Mouse (Mus musculus) adrenal gland, postnatal 36 days (tissue): ENCODE results near the gene Ttyh3. TPM values are rescaled to one million over a fixed set of nuclear protein-coding genes. Genes with fewer than 3 reads are reported as not detected.
"Not testable (repeated sequence)": the region's sequence is repeated elsewhere in the genome, so short reads cannot be mapped to it uniquely, and the experiment has no call there.

Experiments
- DNase-seq, 2 experiments: peaks; one replicate each; pipeline ENCODE4 v3.0.0; 2021; ENCODE audit warnings: mixed read lengths in 1 of 2
- long read RNA-seq, 2 experiments: library from polyadenylated mRNA; stranded (forward); transcript quantifications; one replicate each; pipeline ENCODE4 v2.0.0; 2021; ENCODE audit warnings: borderline sequencing depth in 2 of 2
- total RNA-seq, 2 experiments: library from RNA; stranded (reverse); gene quantifications; 2 replicates each; pipeline ENCODE4 v1.2.3; 2021

The Ttyh3 gene
- 100 to 1,000 TPM in 1 of 2 experiments, 10 to 100 TPM in 1; 42.4 to 108 TPM for total RNA-seq
- long read RNA-seq, experiment 1, partial matches to known transcripts: 0 of 20 reads
- long read RNA-seq, experiment 1, other reads (novel, unspliced or antisense): 20 of 20 reads
- long read RNA-seq, experiment 2, full-length matches to known transcripts: 2 of 9 reads
- long read RNA-seq, experiment 2, partial matches to known transcripts: 0 of 9 reads
- long read RNA-seq, experiment 2, other reads (novel, unspliced or antisense): 7 of 9 reads

DNA sequence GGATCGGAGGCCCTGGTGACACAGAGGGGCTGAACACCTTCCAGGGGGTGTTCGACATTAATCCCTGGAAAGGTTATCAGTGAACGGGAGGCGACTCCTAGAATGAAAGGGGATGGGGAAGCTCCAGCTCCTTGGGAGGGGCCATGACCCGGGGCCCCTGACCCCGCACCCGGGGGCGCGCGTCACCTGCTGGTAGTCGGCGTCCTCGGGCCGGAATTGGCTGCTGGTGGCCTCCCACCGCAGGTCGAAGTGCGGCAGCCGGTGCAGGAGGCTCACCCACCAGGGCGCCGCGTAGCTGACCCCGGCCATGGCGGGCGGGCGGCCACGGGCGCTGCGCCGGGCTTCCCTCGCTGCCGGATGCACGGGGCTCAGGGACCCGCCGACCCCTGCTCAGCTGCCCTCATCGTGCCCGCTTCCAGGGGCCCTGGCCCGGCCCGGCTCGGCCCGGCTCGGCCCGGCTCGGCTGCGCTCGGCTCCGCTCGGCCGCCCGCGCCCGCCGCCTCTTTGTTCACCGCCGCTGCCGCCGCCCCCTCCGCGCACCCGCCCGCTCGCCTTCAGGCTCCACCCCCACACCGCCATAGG lies at the start of gene Ttyh3:
Gene Ttyh3 (minus strand): TSS at position 513 of the 582 bp plus-strand sequence.
- peak in 1 of 2 experiments; percentile 51 for DNase-seq

GRCm38 (mm10) chr5:140695987-140696386 lies 47.2 kb upstream of the Ttyh3 start:
- no peak for DNase-seq

DNA sequence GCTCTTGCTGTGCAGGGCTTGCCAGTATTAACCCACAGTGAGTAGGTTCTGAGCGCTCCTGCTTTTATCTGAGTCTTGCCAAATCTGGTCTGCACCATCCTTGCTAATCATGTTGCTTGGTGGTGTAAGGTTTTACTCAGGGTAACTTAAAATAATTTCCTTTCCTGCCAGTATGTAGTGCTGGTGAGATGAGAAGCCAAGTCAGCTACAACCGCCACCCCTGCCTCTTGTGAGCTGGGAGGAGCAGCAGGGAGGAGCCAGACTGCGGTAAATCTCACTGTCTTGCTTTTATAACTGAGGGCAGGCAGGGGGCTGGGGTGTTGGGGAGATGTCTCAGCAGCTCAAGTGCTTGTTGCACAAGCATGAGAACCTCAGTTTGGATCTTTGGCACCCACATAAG lies 39.6 kb upstream of the Ttyh3 start:
- DNase-seq: no peak

DNA sequence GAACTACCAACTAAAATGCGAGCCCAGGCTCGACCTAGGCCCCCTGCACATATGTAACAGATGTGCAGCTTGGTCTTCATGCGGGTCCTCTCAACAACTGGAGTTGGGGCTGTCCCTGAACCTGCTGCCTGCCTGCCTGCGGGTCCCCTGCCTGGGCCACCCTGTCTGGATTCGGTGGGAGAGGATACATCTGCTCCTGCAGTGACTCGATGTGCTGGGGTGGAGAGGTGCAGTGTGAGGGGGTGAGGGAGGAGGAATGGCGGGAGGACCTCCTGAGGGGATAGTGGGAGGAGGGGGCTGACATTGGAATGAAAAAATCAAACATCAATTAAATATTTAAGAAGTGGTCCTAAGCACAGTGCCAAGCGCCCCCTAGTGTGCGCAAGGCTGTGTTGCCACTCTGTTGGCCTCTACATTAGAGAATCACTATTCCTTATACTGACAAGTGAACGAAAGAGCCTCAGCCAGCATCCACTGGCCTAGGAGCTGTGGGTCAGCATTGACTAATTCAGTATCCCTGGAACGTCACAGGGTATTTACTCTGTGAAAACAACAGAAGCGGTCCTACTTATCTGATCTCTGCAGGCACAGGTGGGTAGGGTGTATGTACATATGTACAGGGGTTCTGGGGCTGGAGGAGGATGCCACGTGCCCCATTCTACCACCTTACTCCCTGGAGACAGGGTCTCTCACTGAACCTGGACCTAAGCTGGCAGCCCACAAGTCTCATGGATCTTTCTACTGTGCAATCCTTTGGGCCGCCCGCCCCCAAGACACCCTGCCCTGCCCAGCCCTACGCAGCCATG lies 35.7 kb upstream of the Ttyh3 start:
- DNase-seq: peak; percentile 37 to 58

DNA sequence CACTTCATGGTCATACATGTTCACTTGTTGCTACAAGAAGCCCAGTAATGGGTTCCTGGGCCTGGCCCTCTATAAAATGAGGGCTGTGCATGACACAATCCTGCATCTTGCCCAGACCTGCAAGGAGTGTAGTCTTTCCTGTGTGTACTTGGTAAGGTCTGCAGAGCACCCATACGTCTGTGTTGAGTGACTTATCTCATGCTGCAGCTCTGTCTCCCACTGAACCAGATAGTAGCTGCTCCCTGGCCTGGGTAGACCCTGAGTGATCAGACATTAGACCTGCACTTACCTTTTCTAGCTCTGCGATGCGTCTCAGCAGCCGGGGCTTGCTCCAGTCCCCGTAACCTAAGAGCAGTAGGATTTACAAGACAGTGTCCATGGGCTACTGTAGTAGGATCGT lies 33.3 kb upstream of the Ttyh3 start:
- DNase-seq: no peak

- no peak for DNase-seq
These were observed 32.1 kb upstream of the Ttyh3 start for GRCm38 (mm10) chr5:140680950-140681349.

DNA sequence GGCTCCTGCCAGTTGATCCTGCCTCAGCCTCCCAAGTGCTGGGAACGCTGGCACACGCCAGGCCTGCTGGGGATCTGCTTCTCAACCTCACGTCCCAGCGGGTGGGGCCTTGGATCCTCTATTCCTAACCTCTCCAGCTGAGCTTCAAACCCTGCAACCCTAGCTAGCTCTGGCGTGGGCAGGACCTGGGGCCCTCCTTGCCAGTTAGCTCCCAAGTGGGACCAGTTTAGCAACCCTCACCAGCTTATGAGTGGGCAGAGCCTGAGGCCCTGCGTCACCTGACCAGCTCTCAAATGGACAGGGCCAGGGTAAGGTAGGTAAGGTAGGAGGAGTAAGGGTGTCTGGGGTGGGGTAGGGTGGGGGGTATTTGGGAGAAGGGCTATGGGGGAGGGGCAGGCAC lies 31.2 kb upstream of the Ttyh3 start:
- no peak for DNase-seq

DNA sequence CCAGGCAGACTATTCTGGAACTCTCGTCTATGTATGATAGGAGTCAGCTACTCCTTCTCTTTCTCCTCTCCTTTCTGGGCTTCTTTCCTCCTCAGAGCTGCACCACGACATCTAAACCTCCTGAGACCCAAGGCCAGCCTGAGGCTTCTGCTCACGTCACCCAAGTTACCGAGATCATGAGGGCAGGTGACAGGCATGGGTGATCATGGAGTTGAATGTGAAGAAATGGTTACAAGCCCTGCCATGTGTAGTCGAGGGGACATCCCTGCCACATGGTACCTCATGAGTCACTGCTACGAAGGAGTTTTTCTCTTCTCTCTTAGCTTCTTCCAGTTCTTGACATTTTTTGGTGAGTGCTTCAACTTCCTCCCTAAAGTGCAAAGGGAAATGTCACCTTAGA lies 28.3 kb upstream of the Ttyh3 start:
- DNase-seq: no peak

DNA sequence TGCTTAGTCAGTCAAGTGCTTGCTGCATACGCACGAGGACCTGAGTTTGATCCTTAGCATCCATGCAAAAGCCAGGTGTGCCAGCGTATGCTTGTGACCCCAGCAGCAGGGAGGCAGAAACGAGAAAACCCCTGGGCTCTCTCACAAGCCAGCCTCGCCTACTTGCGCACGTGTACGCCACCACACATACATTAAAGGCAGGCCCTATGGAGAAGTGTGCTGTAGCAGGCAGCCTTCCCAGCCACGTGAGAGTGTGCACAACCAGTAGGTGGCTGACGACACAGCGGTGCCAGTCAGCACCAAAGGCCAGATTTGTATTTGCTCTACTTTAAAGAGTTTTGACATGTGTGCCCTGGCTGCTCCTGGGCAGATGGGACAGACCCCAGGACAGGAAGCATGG lies 26.8 kb upstream of the Ttyh3 start:
- no peak for DNase-seq

- no peak for DNase-seq
These were observed 26.2 kb upstream of the Ttyh3 start for GRCm38 (mm10) chr5:140675079-140675478.

DNA sequence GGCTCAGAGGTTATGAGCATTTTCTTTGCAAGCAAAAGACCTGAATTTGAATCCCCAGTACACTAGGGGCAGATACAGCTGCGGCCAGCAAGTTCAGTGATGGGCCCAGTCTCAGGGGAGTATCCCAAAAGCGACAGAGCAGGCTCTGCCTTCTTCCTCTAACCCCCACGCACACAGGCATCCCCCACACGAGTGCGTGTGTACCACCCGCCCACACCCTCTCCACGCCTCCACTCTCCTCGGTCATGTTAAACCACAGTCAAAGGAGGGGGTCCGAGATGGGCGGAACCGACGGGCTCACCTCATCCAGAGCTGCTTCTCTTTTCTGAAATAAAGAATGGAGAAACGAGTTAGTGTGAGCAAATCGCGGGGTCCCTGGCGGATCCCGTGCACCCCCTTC lies 25.2 kb upstream of the Ttyh3 start:
- DNase-seq: no peak

DNA sequence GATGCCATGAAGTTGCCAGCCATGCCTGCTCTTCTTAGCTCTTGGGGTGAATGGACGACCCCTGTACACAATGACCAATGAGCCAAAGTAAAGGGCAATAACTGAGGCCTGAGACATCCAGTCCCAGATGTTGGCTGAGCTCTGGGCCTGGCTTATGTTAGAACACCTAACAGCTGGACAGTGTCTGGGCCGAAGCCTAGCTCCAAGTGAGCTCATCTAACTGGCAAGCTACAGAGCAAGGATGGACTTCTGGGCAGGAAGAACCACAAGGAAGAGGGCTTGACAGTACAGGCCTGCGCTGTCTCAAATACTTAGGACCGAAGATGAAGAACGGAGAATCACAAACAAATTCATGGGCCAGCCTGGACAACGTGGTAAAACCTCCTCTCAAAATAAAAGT lies 23.8 kb upstream of the Ttyh3 start:
- DNase-seq: not testable (repeated sequence)

- DNase-seq: no peak
These were observed 23.3 kb upstream of the Ttyh3 start for GRCm38 (mm10) chr5:140672115-140672514.

DNA sequence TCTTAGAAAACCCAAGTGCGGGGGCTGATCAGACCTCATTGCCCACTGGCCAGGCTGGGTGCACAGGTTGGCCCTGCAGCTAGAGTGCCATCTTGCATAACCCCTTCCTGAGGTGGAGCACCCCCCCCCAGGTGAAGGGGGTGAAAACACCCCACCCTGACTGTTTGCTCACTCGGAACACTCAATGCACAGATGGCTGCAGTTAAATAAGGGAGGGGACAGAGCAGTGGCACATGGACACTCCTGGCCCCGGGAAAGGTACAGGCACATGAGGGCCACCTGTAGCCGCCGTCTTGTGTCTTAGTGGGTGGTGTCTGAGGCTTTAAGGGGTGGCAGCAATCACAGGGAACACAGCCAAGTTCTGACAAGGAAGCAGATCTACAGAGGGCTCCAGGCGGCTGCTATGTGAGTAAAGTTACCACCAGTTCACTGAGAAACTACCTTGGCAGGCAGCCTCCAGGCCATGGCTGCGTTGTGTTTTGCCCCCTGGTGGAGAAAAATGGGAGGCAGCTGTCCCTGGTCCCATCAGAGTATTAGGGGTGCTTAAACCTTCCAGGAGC lies 14.9 kb upstream of the Ttyh3 start:
- DNase-seq: peak; percentile 76 to 85

DNA sequence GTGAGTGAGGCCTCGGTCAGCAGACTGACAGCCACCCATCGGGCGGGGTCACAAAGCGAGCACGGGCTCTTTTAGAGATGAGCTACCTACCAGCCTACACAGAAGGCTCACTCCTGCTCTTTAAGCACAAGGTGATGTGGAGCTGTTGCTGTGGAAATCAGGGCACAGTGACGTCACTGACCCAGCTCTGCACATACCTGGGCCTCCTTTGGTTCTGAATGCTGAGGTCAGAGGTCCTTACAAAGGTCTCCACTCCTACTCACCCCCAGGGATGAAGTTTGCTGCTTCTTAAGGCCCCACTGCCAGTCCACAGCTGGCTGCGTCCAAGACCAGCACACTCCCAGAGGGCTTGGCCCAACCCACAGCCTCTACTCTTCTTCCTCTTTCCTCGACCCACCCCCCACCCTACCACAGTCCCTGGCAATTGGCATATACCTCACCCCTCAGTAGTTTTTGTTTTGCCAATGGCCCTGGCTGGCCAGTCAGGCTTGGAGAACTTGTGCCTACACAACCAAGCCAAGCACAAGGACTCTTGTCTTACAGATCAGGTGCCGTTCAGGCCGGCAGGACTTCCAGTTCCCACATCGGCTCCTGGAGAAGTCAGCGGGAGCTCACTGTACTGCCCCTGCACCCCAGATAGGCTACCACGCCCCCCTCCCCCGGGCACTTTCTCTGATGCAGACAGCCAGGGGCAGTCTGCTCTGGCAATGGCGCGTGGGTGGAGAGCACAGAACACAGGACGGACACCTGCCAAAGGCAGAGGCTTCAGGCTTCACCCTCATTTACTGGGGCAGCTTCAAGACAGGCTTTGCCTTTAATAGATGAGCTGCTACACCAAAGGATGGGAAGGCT lies 14.1 kb upstream of the Ttyh3 start:
- DNase-seq: no peak

DNA sequence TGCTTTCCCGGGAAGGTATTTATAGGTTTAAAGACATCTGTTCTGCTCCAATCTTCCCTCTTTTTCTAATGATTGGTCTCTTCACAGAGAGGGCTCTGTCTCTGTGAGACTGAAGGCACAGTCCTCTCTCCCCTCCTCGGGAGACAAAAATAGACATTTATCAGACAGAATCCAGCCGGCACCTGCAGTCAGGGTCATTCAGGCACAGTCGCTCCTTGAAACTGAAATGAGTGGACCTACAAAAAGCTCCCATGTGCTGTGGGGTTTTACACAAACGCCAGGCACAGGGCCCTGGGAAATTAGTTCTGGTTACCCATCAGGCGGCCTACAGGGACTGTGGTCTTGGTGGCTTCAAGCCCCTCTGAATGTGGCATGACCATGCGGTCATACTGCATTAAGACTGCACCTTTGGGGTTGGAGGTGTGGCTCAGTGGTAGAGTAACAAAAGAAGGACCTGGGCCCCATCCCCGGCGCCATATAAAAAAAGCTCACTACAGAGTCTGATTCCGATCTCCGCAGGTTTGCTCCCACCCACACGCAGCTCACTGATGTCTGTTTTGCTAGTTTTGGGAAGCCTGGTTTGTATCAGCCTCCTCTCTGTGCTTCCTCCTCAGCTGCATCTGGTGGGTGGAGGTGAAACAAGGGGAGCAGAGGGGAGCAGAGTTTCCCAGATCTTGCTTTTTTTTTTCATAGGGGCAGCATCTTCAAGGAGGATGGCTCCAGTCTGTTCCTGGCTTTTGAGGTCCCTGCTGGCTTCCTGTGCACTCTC lies 13.2 kb upstream of the Ttyh3 start:
- no peak for DNase-seq

DNA sequence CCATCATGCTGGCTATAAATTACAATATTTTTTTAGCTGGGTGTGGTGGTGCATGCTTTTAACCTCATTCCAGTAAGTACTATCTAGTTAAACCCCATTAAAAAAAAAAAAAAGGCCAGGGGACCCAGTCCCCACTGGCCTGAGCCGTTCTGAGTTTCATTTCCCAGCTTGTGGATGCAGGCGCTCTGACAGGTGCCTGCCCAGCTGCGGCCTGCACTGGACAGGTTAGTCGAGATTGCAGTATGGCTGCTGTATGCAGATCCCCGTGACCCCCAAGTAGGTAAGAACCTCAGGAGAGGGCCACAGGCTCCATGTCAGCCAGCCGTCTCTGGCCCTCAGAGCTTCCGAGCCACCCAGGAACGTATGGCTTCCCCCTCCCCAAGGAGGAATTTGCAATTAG lies 12.6 kb upstream of the Ttyh3 start:
- DNase-seq: no peak

DNA sequence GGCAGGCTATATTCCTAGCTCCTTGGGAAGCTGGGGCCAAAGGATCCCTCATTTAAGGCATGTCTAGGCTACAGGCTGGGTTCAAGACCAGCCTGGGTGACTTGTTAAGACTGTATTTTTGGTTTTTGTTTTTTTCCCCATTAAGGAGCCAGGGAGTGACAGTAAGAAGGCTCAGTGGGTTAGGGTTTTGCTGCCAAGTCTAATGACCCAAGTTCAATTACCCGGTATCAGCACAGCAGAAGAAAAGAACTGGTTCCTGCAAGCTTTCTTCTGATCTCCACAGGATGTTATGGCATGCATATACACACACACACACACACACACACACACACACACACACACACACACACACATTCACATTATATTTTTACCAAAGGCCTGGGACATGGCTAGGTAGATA lies 11.6 kb upstream of the Ttyh3 start:
- DNase-seq: no peak

- DNase-seq: no peak
These were observed 10.9 kb upstream of the Ttyh3 start for GRCm38 (mm10) chr5:140659607-140660272.

DNA sequence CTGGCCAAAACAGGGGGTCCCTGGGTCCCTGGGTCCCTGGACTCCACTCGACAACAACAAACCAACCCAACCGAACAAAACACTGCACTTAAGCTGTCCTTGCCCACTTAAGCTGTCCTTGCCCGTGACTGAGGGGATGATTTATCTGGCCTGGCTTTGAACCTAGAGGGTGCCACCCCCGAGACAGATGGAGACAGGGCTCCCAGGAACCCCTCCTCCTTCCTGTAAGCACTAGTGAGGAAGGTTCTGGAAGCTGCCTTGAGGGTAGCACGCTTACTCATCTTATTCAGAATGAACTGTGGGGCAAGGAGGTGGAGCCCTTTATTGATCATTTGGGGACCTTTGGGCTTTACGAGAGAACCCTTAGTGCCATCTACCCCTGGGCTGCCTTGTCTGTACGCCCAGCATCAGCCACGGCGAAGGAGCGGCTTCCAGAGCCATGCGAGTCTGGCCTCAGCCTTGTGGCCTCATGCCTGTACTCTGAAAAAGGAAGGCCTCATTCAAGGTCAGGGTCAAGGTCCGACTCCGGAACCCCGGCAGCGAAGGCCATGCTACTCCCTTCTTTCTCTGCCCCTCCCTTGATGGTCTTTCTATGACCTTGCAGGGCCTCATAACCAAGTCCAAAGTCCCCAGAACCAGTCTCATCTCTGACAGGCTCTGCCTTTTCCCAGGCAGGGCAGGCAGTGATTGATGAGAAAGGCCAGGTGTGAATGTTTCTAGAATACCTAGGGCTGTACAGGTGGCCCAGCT lies 5.4 kb upstream of the Ttyh3 start:
- DNase-seq: peak; percentile 83 to 88
